Mouse (Mus musculus) heart, postnatal 0 days (tissue): ENCODE data around the gene Slc25a38. TPM values are rescaled to one million over a fixed set of nuclear protein-coding genes. Genes with fewer than 3 reads are reported as not detected.
A peak's percentile ranks its signal among the peaks of the same experiment; 100 is the strongest.

ENCODE experiments used
- ATAC-seq: fragments of 200-750 bp; cut with Nextera tagmentation; 2 replicates; pipeline ENCODE4 v1.8.0; 2017; ENCODE audit warnings: low read depth, moderate number of reproducible peaks, moderate library complexity; ENCODE audit not compliant: insufficient read depth
- DNase-seq: peaks from one replicate; pipeline ENCODE4 v3.0.0-alpha.2; 2016; ENCODE audit warnings: low spot score
- H3K27ac ChIP-seq: fragments of 300-500 bp; sonication (generic); 2 replicates; pipeline ENCODE4 v1.5.1; 2014; ENCODE audit warnings: low read depth, mild to moderate bottlenecking
- H3K27me3 ChIP-seq: fragments of 300-500 bp; sonication (generic); 2 replicates; pipeline ENCODE4 v1.6.1; 2014; ENCODE audit warnings: low read length, mixed read lengths; ENCODE audit not compliant: control insufficient read depth, insufficient read depth
- H3K36me3 ChIP-seq: fragments of 300-500 bp; sonication (generic); replicated peaks from 2 replicates; pipeline ENCODE4 v1.6.1; 2014; ENCODE audit warnings: low read length, mixed read lengths; ENCODE audit not compliant: control insufficient read depth, insufficient read depth
- H3K4me1 ChIP-seq: fragments of 300-500 bp; sonication (generic); 2 replicates; pipeline ENCODE4 v1.6.1; 2014; ENCODE audit warnings: antibody characterized with exemption; ENCODE audit not compliant: control insufficient read depth, insufficient read depth
- H3K4me2 ChIP-seq: fragments of 300-500 bp; sonication (generic); 2 replicates; pipeline ENCODE4 v1.6.1; 2014; ENCODE audit warnings: low read depth, mild to moderate bottlenecking, low read length, moderate library complexity
- H3K4me3 ChIP-seq: fragments of 300-500 bp; sonication (generic); 2 replicates; pipeline ENCODE4 v1.5.1; 2014; ENCODE audit warnings: low read depth, low read length
- H3K9ac ChIP-seq: fragments of 300-500 bp; sonication (generic); replicated peaks from 2 replicates; pipeline ENCODE4 v1.6.1; 2014; ENCODE audit warnings: low read depth, low read length, mixed read lengths
- H3K9me3 ChIP-seq: fragments of 300-500 bp; sonication (generic); replicated peaks from 2 replicates; pipeline ENCODE4 v1.6.1; 2016; ENCODE audit warnings: low read length; ENCODE audit not compliant: control insufficient read depth
- CTCF ChIP-seq: IDR thresholded peaks from 2 replicates; pipeline ENCODE4 v1.5.1; 2016; ENCODE audit warnings: antibody characterized with exemption, control low read depth, low read depth
- EP300 ChIP-seq: IDR thresholded peaks from 2 replicates; pipeline ENCODE4 v1.6.1; 2016; ENCODE audit warnings: antibody characterized with exemption, low read depth
- WGBS: fragments of 180-500 bp; shearing (Covaris S2); extraction: QIAGEN DNeasy Blood & Tissue Kit; methylation state at CpG from one replicate; pipeline ENCODE4 v1.1.7; 2014; 5-methylcytosine and 5-hydroxymethylcytosine counted together
- polyA plus RNA-seq: library from polyadenylated mRNA; unstranded; fragments of >200 nt; fragmentation: Nextera tagmentation; extraction: Ambion mirVana; gene quantifications from 2 replicates; pipeline ENCODE4 v1.2.1, GENCODE M21; 2015
- total RNA-seq: library from RNA; depleted of rRNA; stranded (reverse); fragments of >200 nt; gene quantifications from 2 replicates; pipeline ENCODE4 v1.2.3, GENCODE M21; 2014; ENCODE audit warnings: low replicate concordance

The Slc25a38 gene
- total and polyA plus RNA-seq, 2 experiments from 2014 or later = 11.3 to 16.8 TPM

- H3K27ac ChIP-seq = no peak overlapping the region
- DNase-seq (no peak), ATAC-seq (no peak)
- H3K36me3 ChIP-seq = peaks cover 24% of the 10 kb centered on the region
- no peak overlapping the region for H3K9ac ChIP-seq
- H3K4me1 ChIP-seq = no peaks in the 10 kb centered on the region
- H3K4me2 ChIP-seq = no peak overlapping the region
- 87% methylated on average over 11 of the region's 11 CpGs for WGBS
- H3K27me3 ChIP-seq = no peaks in the 10 kb centered on the region
- TF ChIP-seq EP300 (no peak), CTCF (no peak)
- H3K9me3 ChIP-seq = no peaks in the 10 kb centered on the region
- H3K4me3 ChIP-seq = no peak overlapping the region
Observed at GRCm38 (mm10) chr9:120135454-120135853, 25.3 kb downstream of the Slc25a38 start.

- peak; percentile 75; the same call in 1 of the 2 replicates for ATAC-seq
- H3K36me3 ChIP-seq = no peaks in the 10 kb centered on the region
- H3K9ac ChIP-seq = no peak overlapping the region
- H3K27me3 ChIP-seq = no peaks in the 10 kb centered on the region
- H3K4me1 ChIP-seq = no peaks in the 10 kb centered on the region
- TF ChIP-seq CTCF = peak; percentile 92
- no peak for TF ChIP-seq EP300
- H3K9me3 ChIP-seq = no peaks in the 10 kb centered on the region
- H3K4me2 ChIP-seq = no peak overlapping the region
- no peak overlapping the region for H3K27ac ChIP-seq
- no peak overlapping the region for H3K4me3 ChIP-seq
- 4% methylated on average over 4 of the region's 4 CpGs for WGBS
- peak; percentile 84 for DNase-seq
Observed at GRCm38 (mm10) chr9:120140652-120141051, 30.5 kb downstream of the Slc25a38 start.

DNA sequence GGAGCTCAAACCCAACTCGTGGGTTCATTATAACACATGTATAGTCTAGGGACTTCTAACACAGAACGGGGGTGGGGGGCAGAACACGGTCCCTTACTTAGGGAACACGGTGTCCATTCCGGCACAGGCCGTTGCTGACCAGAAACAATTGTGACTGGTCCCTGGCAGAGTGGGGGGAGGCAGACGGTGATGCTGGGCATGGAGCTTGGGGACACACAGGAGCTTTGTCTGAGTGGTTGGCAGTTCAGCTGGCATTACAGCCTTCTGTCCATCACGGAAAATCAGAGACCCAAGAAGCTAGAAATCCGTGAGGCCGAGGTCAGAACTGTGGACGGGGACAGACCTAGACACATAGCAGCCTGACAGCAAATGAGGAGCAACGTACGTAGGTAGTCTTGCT, 34.3 kb downstream of the Slc25a38 start:
- H3K4me2 ChIP-seq = no peak overlapping the region
- H3K4me3 ChIP-seq = no peak overlapping the region
- H3K36me3 ChIP-seq = no peaks in the 10 kb centered on the region
- no peak overlapping the region for H3K9ac ChIP-seq
- no peak for ATAC-seq
- no peak for DNase-seq
- no peaks in the 10 kb centered on the region for H3K4me1 ChIP-seq
- no peaks in the 10 kb centered on the region for H3K27me3 ChIP-seq
- TF ChIP-seq CTCF = no peak
- no peak for TF ChIP-seq EP300
- 82% methylated on average over 13 of the region's 13 CpGs for WGBS
- no peaks in the 10 kb centered on the region for H3K9me3 ChIP-seq
- H3K27ac ChIP-seq = no peak overlapping the region

- Histone ChIP-seq H3K9me3 (no peaks in the 10 kb centered on the region), H3K4me3 (no peak within 1 kb of the TSS), H3K4me1 (no peaks in the 10 kb centered on the region), H3K4me2 (no peak within 1 kb of the TSS), H3K27ac (no peak within 1 kb of the TSS), H3K9ac (no peak within 1 kb of the TSS), H3K36me3 (no peaks in the 10 kb centered on the region), H3K27me3 (no peaks in the 10 kb centered on the region)
- ATAC-seq (no peak), DNase-seq (no peak)
- WGBS = 67% methylated on average over 11 of the region's 11 CpGs
- TF ChIP-seq EP300 (no peak), CTCF (no peak)
Observed at GRCm38 (mm10) chr9:120149222-120149828, 39.2 kb downstream of the Slc25a38 start, which contains the start of gene Mobp. TSS of gene Mobp (plus strand) at chr9:120149707.

- ATAC-seq (no peak), DNase-seq (no peak)
- Histone ChIP-seq H3K27ac (no peak overlapping the region), H3K36me3 (no peaks in the 10 kb centered on the region), H3K4me2 (no peak overlapping the region), H3K27me3 (no peaks in the 10 kb centered on the region), H3K9me3 (no peaks in the 10 kb centered on the region), H3K4me3 (no peak overlapping the region), H3K9ac (no peak overlapping the region), H3K4me1 (no peaks in the 10 kb centered on the region)
- TF ChIP-seq CTCF (no peak), EP300 (no peak)
- WGBS = 50% methylated on average over 5 of the region's 5 CpGs
Observed at GRCm38 (mm10) chr9:120151152-120151551, 41.0 kb downstream of the Slc25a38 start.

DNA sequence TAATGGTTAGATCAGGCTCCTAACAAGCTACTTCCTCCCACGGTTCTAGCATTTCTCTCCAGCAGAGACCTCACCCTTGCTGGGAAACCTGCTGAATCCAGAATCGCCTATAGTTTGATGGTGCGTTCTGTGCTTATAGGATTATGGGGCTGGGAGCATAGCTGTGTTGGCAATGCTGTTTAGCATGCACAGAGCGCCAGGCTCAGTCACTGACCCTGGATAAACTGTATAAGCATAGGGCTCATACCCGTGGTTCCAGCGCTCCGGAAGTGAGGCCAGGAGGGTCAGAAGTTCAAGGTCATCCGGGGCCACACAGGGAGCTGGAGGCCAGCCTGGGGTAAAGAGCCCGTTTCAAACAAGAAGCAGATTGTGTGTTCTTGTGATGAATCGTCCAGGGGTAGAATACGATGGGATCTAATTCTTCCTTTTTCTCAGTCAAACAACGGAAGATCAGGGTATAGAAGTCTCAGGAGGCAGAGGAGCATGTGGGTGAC, 41.8 kb downstream of the Slc25a38 start:
- no peak for DNase-seq
- H3K27me3 ChIP-seq = no peaks in the 10 kb centered on the region
- no peak for ATAC-seq
- no peak overlapping the region for H3K4me2 ChIP-seq
- no peak overlapping the region for H3K4me3 ChIP-seq
- H3K9ac ChIP-seq = no peak overlapping the region
- TF ChIP-seq CTCF = no peak
- H3K9me3 ChIP-seq = no peaks in the 10 kb centered on the region
- H3K4me1 ChIP-seq = no peaks in the 10 kb centered on the region
- 72% methylated on average over 12 of the region's 12 CpGs for WGBS
- H3K36me3 ChIP-seq = no peaks in the 10 kb centered on the region
- no peak overlapping the region for H3K27ac ChIP-seq
